Mouse (Mus musculus): Measurements from ENCODE around the gene Smg6.

Gene Smg6

DNA sequence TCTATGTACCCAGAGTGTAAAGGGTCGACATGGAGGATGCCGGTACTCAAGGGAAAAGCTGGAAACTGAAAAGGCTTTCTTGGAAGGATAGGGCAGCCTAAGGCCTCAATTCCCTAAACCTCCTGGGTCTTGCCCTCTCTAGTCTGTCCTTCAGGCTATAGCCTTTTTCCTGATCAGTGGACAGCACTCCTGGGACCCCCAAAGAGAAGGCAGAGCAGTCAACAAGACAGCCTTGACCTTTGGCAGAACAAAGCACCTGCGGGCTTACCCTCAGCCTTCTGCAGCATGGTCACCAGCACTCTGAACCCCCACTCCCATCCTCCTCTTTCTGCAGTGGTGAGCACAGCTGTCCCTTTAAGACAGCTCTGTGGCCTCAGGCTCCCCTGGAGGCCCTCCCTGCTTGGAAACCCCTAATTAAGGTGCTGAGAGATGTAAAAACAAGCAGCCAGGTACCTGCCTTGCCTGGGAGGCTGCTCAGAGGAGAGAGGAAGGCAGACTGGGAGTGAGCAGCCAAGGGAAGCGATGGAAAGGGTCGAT lies 265.4 kb downstream of the Smg6 start, which contains the start of gene Dph1:
Gene Dph1 (minus strand): TSS at position 337 of the 537 bp plus-strand sequence.
- no peak for DNase-seq (ENCODE audit: low read depth)

DNA sequence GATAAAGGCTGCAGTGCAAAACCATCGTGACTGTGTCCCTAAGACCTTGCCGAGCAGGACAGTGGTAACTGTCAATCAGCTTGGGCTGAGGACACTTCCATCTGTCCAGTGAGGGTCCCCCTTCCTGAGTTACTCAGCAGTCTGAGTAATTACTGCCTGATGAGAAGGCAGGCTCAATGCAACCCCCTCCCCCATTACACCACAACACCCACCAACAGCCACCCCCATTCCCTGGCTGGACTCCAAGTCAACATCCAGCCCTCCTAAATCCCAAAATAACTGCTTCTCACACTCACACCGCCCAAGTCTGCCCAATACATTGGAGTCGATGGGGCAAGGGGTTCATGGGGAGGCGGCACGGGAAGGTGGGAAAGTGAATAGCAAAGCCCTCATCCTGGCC lies 266.2 kb downstream of the Smg6 start:
- no peak for DNase-seq (ENCODE audit: low read depth)

DNA sequence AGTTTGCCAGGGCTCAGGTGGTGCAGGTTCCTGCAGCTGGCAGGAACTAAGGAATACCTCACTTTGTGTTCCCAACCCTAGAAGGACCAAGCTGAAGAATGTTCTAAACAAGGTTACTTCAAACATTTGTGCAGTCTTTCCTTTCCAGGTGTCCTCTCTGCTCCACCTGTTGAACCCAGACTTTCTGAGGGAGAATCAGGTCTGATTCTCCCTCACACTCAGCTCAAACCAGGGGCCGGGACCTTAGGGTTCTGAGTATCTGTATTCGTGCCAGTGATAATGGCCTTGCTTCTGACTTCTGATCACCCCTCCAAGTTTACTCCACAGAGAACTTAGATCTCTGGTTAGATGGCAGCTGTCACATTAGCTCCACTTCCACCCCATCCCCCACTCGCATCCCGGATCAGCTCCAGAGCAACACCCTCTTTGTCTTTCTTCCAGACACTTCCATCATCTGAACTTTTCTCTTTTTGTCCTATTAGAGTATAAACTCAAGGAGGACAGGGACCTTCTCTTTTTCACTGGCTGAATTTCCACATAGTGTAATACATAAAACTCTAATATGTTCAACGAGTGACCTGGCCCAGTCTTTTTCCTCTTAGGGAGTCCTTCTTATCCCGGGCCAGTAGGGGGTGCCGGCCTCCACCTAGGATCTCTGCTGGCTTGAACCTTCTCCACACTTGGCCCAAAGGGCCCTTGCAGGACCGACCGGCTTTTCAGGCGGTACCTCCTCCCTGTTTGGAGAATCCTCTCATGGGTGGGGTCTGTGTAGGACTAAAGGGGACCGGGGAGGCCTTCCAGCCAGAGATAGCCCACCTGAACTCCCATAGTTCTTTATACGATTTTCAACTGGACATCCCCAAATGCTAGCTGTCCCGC lies 267.0 kb downstream of the Smg6 start:
- DNase-seq (ENCODE audit: low read depth), result no peak

DNA sequence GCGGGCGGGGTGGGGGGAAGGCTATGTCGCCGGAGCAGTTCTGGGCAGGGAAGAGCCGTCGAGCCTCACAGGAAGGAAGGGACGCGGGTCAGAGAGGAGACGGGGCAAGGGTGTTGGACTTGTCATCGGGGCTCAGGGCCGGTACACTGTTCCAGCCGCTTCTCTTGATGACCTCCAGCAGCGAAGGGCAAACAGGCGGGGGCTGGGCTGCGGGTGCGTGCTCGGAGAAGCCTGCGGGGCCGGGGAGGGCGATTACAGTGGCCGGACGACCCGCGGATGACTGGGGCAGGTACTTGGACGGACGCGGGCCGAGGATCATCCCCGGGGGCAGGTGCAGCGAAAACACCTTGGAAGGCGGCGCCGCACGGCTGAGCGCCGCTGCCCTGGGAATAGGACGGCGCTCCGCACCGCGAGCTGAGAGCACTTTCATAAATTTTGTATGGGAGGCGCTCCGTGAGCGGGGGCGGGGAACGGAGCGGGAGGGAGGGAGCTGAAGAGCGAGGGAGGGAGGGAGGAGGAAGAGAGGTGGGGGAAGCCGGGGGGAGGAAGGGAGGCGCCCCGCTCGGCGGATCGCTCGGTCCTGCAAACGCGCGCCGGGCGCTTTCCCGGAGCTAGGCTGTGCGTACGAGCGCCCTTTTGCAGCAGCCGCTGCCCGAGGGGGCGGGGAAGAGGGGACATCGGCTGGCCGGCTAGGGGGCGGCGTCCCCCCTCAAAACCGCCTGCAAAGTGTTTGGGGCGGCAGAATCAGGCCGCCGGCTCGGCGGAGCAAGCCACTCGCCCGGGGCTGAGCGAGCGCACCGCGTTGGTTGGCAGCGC lies 267.8 kb downstream of the Smg6 start, which contains the start of gene Rtn4rl1:
Gene Rtn4rl1 (plus strand): TSS at position 528 of the 816 bp plus-strand sequence.
- no peak for DNase-seq (ENCODE audit: low read depth)

- no peak for DNase-seq (ENCODE audit: low read depth)
These were observed 268.7 kb downstream of the Smg6 start for GRCm38 (mm10) chr11:75194121-75194849.

DNA sequence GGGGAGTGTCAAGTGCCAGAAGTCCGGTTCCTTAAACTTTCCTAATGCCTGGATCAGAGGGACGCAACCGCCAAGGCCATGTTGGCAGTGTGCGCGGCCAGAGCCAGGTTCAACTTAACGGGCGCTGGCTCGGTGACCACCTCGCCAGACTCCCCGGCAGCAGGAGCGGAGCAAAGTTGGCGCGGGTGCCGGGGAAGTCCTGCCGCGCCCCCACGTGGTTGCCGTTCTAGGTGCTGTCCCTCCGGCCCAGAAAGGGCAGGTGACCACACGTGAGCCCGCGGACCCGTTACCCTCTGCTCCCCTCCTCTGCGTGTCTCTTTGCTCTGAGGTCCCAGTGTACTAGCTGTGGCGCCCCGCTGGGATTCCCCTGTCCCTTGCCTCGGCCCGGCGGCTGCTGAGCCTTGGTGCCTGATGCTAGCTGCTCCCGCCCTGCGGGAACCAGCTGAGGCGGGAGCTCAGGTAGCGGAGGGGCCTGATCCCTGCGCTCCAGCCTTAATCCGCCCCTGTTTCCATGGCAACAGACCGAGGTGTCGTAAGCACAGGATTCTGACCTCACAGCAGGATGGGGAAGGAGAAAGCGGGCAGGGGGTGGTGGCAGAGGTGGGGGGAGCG lies 269.3 kb downstream of the Smg6 start:
- DNase-seq (ENCODE audit: low read depth), result no peak

DNA sequence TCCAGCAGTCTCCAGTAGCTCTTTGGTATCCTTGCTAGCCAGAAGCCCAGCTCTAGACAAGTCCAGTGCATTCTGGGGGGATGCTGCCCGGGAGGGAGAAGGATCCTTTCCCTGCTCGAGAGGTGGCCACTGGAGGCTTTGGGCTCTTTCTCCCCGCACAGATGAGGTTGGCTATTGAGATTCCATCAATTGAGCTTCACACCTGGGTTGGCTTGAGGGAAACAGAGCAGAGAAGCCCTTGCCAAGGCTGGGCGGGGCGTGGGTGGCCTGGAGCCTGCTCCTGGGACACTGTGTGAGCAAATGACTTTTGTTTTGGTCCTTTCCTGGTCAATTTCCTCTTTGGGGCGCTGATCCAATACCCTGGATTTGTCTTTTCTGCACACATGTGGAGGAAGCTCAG lies 270.5 kb downstream of the Smg6 start:
- DNase-seq (ENCODE audit: low read depth), result no peak

GRCm38 (mm10) chr11:75197956-75198355 lies 272.3 kb downstream of the Smg6 start:
- DNase-seq (ENCODE audit: low read depth), result no peak

GRCm38 (mm10) chr11:75198792-75199191 lies 273.2 kb downstream of the Smg6 start:
- DNase-seq (ENCODE audit: low read depth), result no peak

GRCm38 (mm10) chr11:75199951-75200350 lies 274.3 kb downstream of the Smg6 start:
- no peak for DNase-seq (ENCODE audit: low read depth)

- no peak for DNase-seq (ENCODE audit: low read depth)
These were observed 275.3 kb downstream of the Smg6 start for GRCm38 (mm10) chr11:75200935-75201334.

DNA sequence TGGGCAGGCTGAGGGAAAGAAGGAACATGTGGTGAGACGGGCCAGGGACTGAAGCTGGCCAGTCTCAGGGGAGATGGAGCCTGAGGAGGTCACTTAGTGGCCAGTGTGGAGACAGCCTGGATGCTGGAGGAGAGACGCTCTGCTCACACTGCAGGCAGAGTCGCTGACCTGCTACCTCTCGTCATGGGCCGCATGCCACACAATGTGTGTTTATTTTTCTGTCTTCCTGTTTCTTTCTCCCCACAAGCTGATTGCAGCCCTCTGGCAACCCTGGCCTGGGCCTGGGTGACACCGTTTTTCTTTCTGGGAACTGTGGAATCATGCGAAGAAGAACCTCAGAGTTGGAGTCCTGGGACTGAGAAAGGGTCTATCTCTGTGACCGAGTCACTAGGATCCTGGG lies 276.1 kb downstream of the Smg6 start:
- no peak for DNase-seq (ENCODE audit: low read depth)

GRCm38 (mm10) chr11:75203926-75204325 lies 278.3 kb downstream of the Smg6 start:
- DNase-seq (ENCODE audit: low read depth), result no peak

DNA sequence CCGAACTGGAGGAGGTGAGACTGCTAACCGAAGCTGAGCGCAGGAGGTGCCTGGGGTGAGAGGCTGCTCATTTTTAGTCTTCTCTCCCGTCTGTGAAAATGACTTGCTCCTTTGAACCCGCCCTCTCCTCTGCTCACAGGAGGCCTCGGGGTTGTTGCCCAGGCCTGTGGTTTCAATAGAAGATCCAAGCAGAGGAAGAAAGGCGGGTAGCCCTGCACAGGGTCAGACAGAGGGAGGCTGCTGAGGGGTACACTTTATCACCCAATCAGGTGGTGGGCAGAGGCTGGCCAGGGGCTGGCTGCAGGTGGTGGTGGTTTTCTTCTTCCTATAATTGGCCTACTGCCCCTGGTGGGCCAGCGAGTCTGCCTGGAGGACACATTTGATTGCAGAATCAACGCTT lies 278.8 kb downstream of the Smg6 start:
- no peak for DNase-seq (ENCODE audit: low read depth)

DNA sequence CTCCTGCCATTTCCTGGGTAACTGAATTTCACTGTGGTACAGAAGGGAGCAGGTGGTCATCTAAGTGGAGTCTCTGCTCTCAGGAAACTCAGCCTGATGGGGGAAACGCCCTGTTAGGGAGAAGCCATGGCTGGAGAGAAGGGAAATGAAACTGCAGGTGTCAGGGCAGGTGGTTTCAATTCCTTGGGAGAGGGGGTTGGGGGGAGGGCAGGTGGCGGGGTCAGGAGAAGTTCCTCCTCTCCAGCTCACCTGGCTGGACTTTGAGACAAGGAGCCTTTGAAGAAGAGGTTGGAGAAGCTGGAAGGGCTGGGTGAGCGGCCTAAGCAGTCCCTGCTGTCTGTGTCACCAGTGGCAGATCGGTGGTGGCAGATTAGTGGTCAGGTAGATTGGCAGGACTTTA lies 280.7 kb downstream of the Smg6 start:
- no peak for DNase-seq (ENCODE audit: low read depth)

DNA sequence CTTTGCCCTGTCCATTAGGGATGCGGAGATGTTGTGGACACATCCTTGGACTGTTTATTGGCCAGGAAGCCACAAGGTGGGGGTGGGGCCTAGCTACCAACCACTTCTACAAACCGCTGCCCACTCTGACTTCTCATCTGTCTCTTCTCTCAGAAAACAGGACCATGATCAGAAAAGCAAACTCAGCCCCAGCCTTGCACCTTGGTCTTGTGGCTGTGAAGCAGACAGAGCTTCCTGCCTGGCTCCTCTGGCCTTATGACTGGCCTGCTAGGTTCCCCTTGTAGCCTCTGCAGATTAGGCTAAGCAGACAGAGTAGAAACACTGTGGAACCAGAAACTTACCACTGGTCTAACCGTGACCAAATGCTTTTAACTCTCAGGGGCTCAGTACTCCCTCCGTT lies 283.7 kb downstream of the Smg6 start:
- DNase-seq (ENCODE audit: low read depth), result no peak

DNA sequence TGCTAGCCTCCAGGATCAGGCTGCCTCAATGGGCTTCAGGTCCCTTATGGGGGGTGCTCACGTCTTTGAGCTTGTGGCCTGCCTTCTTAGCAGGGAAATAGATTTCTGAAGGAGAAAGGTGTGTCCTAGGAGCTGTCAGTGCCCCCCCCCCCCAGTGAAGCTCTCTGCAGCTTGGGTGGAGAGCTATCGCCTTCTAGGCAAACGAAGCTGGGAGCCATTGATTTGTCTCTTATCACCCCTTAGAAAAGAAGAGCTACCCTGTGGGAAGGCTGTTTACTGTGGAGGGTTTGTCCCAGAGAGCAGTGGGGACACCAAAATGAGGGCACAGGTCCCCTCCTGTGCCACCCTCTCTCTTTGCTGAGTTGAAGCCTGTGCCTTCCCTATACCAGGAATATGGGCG lies 284.5 kb downstream of the Smg6 start:
- no peak for DNase-seq (ENCODE audit: low read depth)

DNA sequence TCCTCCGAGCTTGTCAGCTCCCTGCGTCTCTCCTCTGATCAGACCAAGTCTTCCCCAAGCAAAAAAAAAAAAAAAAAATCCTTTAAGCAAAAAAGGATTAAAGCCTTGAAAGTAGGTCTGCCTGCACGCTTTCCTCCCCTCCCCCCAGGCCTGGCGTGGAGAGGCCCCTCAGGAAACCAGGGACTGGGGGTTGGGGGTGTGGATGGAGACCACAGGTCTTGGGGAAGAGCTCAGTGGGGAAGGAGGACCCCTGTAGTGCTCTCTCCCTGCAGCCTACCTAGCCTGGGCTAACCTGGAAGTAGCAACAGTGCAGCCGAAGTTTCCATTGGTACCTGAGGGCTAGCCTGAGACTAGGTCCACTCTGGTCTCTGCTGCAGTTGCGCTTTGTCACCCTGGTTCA lies 285.1 kb downstream of the Smg6 start:
- DNase-seq (ENCODE audit: low read depth), result no peak

DNA sequence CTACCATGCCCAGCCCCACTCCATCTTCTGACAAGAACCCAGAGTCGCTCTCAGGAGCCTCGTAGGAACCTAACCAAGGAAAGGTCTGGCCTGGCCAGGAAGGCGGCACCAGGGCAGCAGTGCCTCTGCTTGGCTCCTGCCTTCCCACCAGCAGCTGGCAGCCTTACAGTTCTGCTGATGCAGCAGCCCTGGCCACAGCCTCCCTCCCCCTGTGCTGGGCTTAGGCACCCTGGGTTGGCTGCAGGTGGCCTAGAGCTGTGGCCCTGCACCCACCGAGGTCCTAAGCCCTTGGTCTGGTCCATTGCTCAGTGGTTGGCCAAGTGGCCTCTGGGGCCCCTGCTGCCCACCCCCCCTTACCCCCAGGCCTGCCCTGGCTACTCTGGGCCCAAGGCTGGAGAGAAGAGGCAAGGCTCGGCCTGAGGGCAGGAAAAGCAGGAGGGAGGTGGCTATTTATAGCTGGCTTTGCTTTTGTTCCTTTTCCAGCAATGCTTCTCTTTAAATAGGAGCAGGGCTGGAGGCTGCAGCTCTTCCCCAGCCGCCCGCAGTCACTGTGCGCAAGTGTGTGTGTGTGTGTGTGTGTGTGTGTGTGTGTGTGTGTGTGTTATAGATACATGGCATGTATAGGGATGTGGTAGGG lies 286.5 kb downstream of the Smg6 start:
- no peak for DNase-seq (ENCODE audit: low read depth)

DNA sequence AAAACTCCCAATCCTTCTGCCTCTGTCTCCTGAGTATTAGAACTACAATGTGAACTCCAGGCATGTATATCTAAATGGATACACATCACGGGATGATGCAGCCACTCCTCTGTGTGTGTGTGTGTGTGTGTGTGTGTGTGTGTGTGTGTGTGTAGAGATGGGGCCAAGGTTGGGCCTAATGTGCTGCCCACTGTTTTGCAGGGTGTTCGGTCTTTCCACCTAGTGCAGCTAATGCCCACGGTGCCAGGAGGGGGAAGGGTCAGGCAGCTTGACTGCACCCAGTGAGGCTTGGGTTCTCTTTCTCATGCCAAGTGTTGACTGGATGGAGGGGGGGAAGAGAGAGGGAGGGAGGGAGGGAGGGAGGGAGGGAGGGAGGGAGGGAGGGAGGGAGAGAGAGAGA lies 287.3 kb downstream of the Smg6 start:
- DNase-seq (ENCODE audit: low read depth), result no peak

All from c-Kit-positive CD71-positive TER-119-negative erythroid progenitor cells, embryonic 14.5 days (primary cell).